ENCODE assay signal across 26 mouse cellular contexts in the genomic region with DNA sequence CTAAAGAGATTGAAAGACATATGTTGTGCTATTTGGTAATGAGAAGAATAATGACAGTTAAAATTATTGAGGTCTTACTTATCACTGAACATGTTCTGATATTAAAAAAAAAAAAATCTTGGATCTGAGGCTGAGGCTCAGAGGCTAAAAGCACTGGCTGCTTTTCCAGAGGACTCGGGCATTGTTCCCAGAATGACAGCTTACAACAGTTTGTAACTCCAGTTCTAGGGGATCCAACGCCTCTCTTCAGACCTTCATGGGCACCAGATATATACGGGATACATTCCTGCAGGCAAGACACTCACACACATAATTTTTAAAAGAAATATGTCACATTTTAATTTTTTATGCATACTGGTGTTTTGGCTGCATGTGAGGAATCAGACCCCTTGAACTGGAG. TPM values are rescaled to one million over a fixed set of nuclear protein-coding genes. Genes with fewer than 3 reads are reported as not detected.
DNase-seq lines count a peak whose midpoint lies in the region; ATAC-seq and TF ChIP-seq lines count a peak whose summit lies in the region.
"Had no signal": no experiment of that assay in that cellular context is flagged by ENCODE, and none has a peak within 500 bp of the region (broad histone marks: within the 10 kb centered on the region; RNA-seq: fewer than 3 reads in every experiment).

No protein-coding gene starts in this region.

- TF ChIP-seq POLR2A in lung, adult 2 months (IDR thresholded peaks at IDR 0.05; ENCODE audit: borderline replicate concordance, extremely low read depth, low read depth, low read length) = no peak

- H3K9ac ChIP-seq in heart, embryonic 12.5 days = no peak overlapping the region
- H3K9ac ChIP-seq in lung, embryonic 14.5 days = no peak overlapping the region
- H3K9ac ChIP-seq: embryonic facial prominence, embryonic 15.5 days; hindbrain, embryonic 15.5 days; limb, embryonic 13.5 days; liver, embryonic 12.5 days had no signal

- H3K4me3 ChIP-seq in heart, embryonic 12.5 days = no peak overlapping the region
- H3K4me3 ChIP-seq in lung, embryonic 14.5 days (ENCODE audit: low read depth, low read length) = no peak overlapping the region
- no peak overlapping the region for H3K4me3 ChIP-seq in lung, adult 2 months (replicated peaks; ENCODE audit: extremely low read depth, low read depth, low read length)
- H3K4me3 ChIP-seq: embryonic facial prominence, embryonic 15.5 days; hindbrain, embryonic 15.5 days; limb, embryonic 13.5 days; liver, embryonic 12.5 days had no signal

- no peak overlapping the region for H3K27ac ChIP-seq in heart, embryonic 12.5 days (ENCODE audit: poor library complexity, severe bottlenecking)
- H3K27ac ChIP-seq in lung, embryonic 14.5 days (ENCODE audit: low read depth) = no peak overlapping the region
- H3K27ac ChIP-seq: embryonic facial prominence, embryonic 15.5 days; hindbrain, embryonic 15.5 days; kidney, postnatal 0 days; limb, embryonic 13.5 days; liver, embryonic 12.5 days had no signal

- no peaks in the 10 kb centered on the region for H3K27me3 ChIP-seq in heart, embryonic 12.5 days (replicated peaks)
- H3K27me3 ChIP-seq in lung, embryonic 14.5 days (ENCODE audit: insufficient read depth, low read length) = no peaks in the 10 kb centered on the region
- H3K27me3 ChIP-seq: CH12.LX; embryonic facial prominence, embryonic 15.5 days; hindbrain, embryonic 15.5 days; limb, embryonic 13.5 days; Patski had no signal

- WGBS in heart, embryonic 12.5 days = 81% methylated on average over 3 of the region's 3 CpGs
- 49% methylated on average over 3 of the region's 3 CpGs for WGBS in lung, embryonic 14.5 days
- 71% methylated on average over 3 of the region's 3 CpGs for WGBS in lung, adult 2 months

- no peaks in the 10 kb centered on the region for H3K9me3 ChIP-seq in heart, embryonic 12.5 days (replicated peaks)
- H3K9me3 ChIP-seq in lung, embryonic 14.5 days (ENCODE audit: low read depth, low read length) = no peaks in the 10 kb centered on the region
- H3K9me3 ChIP-seq: embryonic facial prominence, embryonic 15.5 days; G1E; hindbrain, embryonic 15.5 days; limb, embryonic 13.5 days; liver, embryonic 12.5 days had no signal

- peak; percentile 12 to 13 for DNase-seq in heart, adult 9 months (ENCODE audit: low spot score in 2 of 2)
- DNase-seq in lung, embryonic 14.5 days = peak; percentile 77
- DNase-seq in lung, adult 2 months = no peak
- DNase-seq in layer of hippocampus, adult 9-11 months = peak; percentile 36
- peak; percentile 76 for DNase-seq in lung, postnatal 10 days
- DNase-seq in left cerebral cortex, adult 18-20 months (ENCODE audit: low spot score in 2 of 2) = no peak
- no peak for DNase-seq in spleen, postnatal 36 days (ENCODE audit: low spot score in 2 of 2)
- DNase-seq: adrenal gland, adult 2 months; B cell, adult 2 months; cerebellum, adult 18-20 months; kidney, adult 2 months; midbrain, embryonic 14.5 days; retina, postnatal 1 day; right cerebral cortex, postnatal 25 days; spleen, adult 18-20 months; thymus, postnatal 14 days had no signal

- H3K36me3 ChIP-seq in heart, embryonic 12.5 days = no peaks in the 10 kb centered on the region
- H3K36me3 ChIP-seq in lung, embryonic 14.5 days (ENCODE audit: insufficient read depth) = no peaks in the 10 kb centered on the region
- H3K36me3 ChIP-seq: embryonic facial prominence, embryonic 15.5 days; G1E; liver, embryonic 12.5 days had no signal

- ATAC-seq in heart, embryonic 12.5 days (ENCODE audit: insufficient number of reproducible peaks, low FRiP score) = no peak
- ATAC-seq in lung, embryonic 14.5 days (ENCODE audit: insufficient read depth) = no peak
- ATAC-seq: forebrain, embryonic 14.5 days; liver, embryonic 12.5 days; Patski had no signal

- no peaks in the 10 kb centered on the region for H3K4me1 ChIP-seq in heart, embryonic 12.5 days (replicated peaks)
- H3K4me1 ChIP-seq in lung, embryonic 14.5 days (ENCODE audit: insufficient read depth) = no peaks in the 10 kb centered on the region; the same call in 1 of the 2 replicates
- H3K4me1 ChIP-seq in lung, adult 2 months (ENCODE audit: control insufficient read depth, insufficient read depth, low read length) = peaks cover 1% of the 10 kb centered on the region; the same call in 1 of the 2 replicates
- H3K4me1 ChIP-seq: embryonic facial prominence, embryonic 15.5 days; limb, embryonic 13.5 days; liver, embryonic 12.5 days had no signal

- TF ChIP-seq CTCF in lung, embryonic 14.5 days (IDR thresholded peaks at IDR 0.05; ENCODE audit: low read depth) = no peak
- TF ChIP-seq CTCF in lung, adult 2 months (IDR thresholded peaks at IDR 0.05; ENCODE audit: insufficient read depth, low read length) = no peak

- no peak overlapping the region for H3K4me2 ChIP-seq in heart, embryonic 12.5 days
- no peak overlapping the region for H3K4me2 ChIP-seq in lung, embryonic 14.5 days
- H3K4me2 ChIP-seq: embryonic facial prominence, embryonic 15.5 days; hindbrain, embryonic 15.5 days; limb, embryonic 13.5 days; liver, embryonic 12.5 days had no signal

RNA-seq across cellular contexts. Expression of a gene that starts 7.1 kb away (rescaled TPM):
- polyA plus RNA-seq in heart, embryonic 12.5 days (2016; fragmentation: Nextera tagmentation; extraction: Ambion mirVana) = 1.0 and 1.4 TPM in 2 replicates
- 2.9 and 3.5 TPM in 2 replicates for polyA plus RNA-seq in lung, embryonic 14.5 days (2014; fragmentation: Nextera tagmentation; extraction: Ambion mirVana)
- polyA plus RNA-seq in lung, adult 2 months (2012; rRNA removed) = 2.9 and 4.2 TPM in 2 replicates
- total RNA-seq in left cerebral cortex, adult 18-20 months (2021) = 1 to 10 TPM; 8.5 to 9.7 TPM
- polyA plus RNA-seq: G1E had no signal

RNA-seq across cellular contexts. Expression of a gene that starts 30.6 kb away (rescaled TPM):
- polyA plus RNA-seq in heart, embryonic 12.5 days (2016; fragmentation: Nextera tagmentation; extraction: Ambion mirVana) = 24.2 and 26.0 TPM in 2 replicates
- 52.6 and 54.3 TPM in 2 replicates for polyA plus RNA-seq in lung, embryonic 14.5 days (2014; fragmentation: Nextera tagmentation; extraction: Ambion mirVana)
- polyA plus RNA-seq in lung, adult 2 months (2012; rRNA removed) = 0.12 and 0.44 TPM in 2 replicates
- 1 to 10 TPM in 1 of 2 experiments, under 1 TPM in 1; 0.98 to 3.2 TPM for total RNA-seq in left cerebral cortex, adult 18-20 months (2021)

RNA-seq across cellular contexts. Expression of a gene that starts 57.8 kb away (rescaled TPM):
- 2.5 and 3.0 TPM in 2 replicates for polyA plus RNA-seq in heart, embryonic 12.5 days (2016; fragmentation: Nextera tagmentation; extraction: Ambion mirVana)
- 10.7 and 11.6 TPM in 2 replicates for polyA plus RNA-seq in lung, embryonic 14.5 days (2014; fragmentation: Nextera tagmentation; extraction: Ambion mirVana)
- polyA plus RNA-seq in lung, adult 2 months (2012; rRNA removed) = 28.5 and 35.0 TPM in 2 replicates
- total RNA-seq in left cerebral cortex, adult 18-20 months (2021) = 10 to 100 TPM; 48.4 to 49.4 TPM

Comparison
In these comparisons a context has a peak if more than half of its experiments do, and no peak if none do; other contexts are left out.
1. DNase-seq: peak in heart, adult 9 months (2 of 2), lung, embryonic 14.5 days (single experiment), layer of hippocampus, adult 9-11 months (single experiment) and lung, postnatal 10 days (single experiment); none in lung, adult 2 months (single experiment), left cerebral cortex, adult 18-20 months (0 of 2) and spleen, postnatal 36 days (0 of 2).
2. RNA of a gene that starts 30.6 kb away (polyA plus RNA-seq): 52.6 to 54.3 TPM in lung, embryonic 14.5 days and 24.2 to 26.0 TPM in heart, embryonic 12.5 days; 0.12 to 0.44 TPM in lung, adult 2 months; every median in the first group is over 10 times any median in the second.